Mouse (Mus musculus): ENCODE data around the gene Macf1. TPM values are rescaled to one million over a fixed set of nuclear protein-coding genes. Genes with fewer than 3 reads are reported as not detected.
"Not testable (repeated sequence)": the region's sequence is repeated elsewhere in the genome, so short reads cannot be mapped to it uniquely, and the experiment has no call there.

Macf1 gene
- total RNA-seq, 2 experiments from 2014 or later = 182 to 188 TPM

GRCm38 (mm10) chr4:123677060-123677804 lies 6.9 kb downstream of the Macf1 start:
- ATAC-seq (replicated peaks; ENCODE audit: low FRiP score, poor library complexity, severe bottlenecking) = no peak

GRCm38 (mm10) chr4:123670598-123670997 lies 13.6 kb downstream of the Macf1 start:
- ATAC-seq (replicated peaks; ENCODE audit: low FRiP score, poor library complexity, severe bottlenecking) = no peak

- no peak for ATAC-seq (replicated peaks; ENCODE audit: low FRiP score, poor library complexity, severe bottlenecking)
These were observed 14.5 kb downstream of the Macf1 start for GRCm38 (mm10) chr4:123669696-123670095.

GRCm38 (mm10) chr4:123667260-123667867 lies 16.8 kb downstream of the Macf1 start:
- ATAC-seq (replicated peaks; ENCODE audit: low FRiP score, poor library complexity, severe bottlenecking) = no peak

GRCm38 (mm10) chr4:123666517-123666916 lies 17.6 kb downstream of the Macf1 start:
- ATAC-seq (replicated peaks; ENCODE audit: low FRiP score, poor library complexity, severe bottlenecking) = peak; percentile 45; the same call in 1 of the 2 replicates

- no peak for ATAC-seq (replicated peaks; ENCODE audit: low FRiP score, poor library complexity, severe bottlenecking)
These were observed 18.4 kb downstream of the Macf1 start for GRCm38 (mm10) chr4:123665681-123666278.

- peak; percentile 26; the same call in 1 of the 2 replicates for ATAC-seq (replicated peaks; ENCODE audit: low FRiP score, poor library complexity, severe bottlenecking)
These were observed 19.1 kb downstream of the Macf1 start for GRCm38 (mm10) chr4:123664951-123665661.

- peak; percentile 90 for ATAC-seq (replicated peaks; ENCODE audit: low FRiP score, poor library complexity, severe bottlenecking)
These were observed 19.9 kb downstream of the Macf1 start for GRCm38 (mm10) chr4:123664021-123664950.

- no peak for ATAC-seq (replicated peaks; ENCODE audit: low FRiP score, poor library complexity, severe bottlenecking)
These were observed 20.5 kb downstream of the Macf1 start for GRCm38 (mm10) chr4:123663688-123663965.

GRCm38 (mm10) chr4:123662914-123663687 lies 21.1 kb downstream of the Macf1 start:
- ATAC-seq (replicated peaks; ENCODE audit: low FRiP score, poor library complexity, severe bottlenecking) = no peak

GRCm38 (mm10) chr4:123658175-123658574 lies 26.0 kb downstream of the Macf1 start:
- no peak for ATAC-seq (replicated peaks; ENCODE audit: low FRiP score, poor library complexity, severe bottlenecking)

GRCm38 (mm10) chr4:123655245-123655644 lies 28.9 kb downstream of the Macf1 start:
- ATAC-seq (replicated peaks; ENCODE audit: low FRiP score, poor library complexity, severe bottlenecking) = peak; percentile 46; the same call in 1 of the 2 replicates

- no peak for ATAC-seq (replicated peaks; ENCODE audit: low FRiP score, poor library complexity, severe bottlenecking)
These were observed 29.6 kb downstream of the Macf1 start for GRCm38 (mm10) chr4:123654566-123654965.

- ATAC-seq (replicated peaks; ENCODE audit: low FRiP score, poor library complexity, severe bottlenecking) = not testable (repeated sequence)
These were observed 30.7 kb downstream of the Macf1 start for GRCm38 (mm10) chr4:123653446-123653845.

GRCm38 (mm10) chr4:123652130-123652529 lies 32.0 kb downstream of the Macf1 start:
- ATAC-seq (replicated peaks; ENCODE audit: low FRiP score, poor library complexity, severe bottlenecking) = no peak

- no peak for ATAC-seq (replicated peaks; ENCODE audit: low FRiP score, poor library complexity, severe bottlenecking)
These were observed 35.0 kb downstream of the Macf1 start for GRCm38 (mm10) chr4:123649131-123649530.

- ATAC-seq (replicated peaks; ENCODE audit: low FRiP score, poor library complexity, severe bottlenecking) = no peak
These were observed 36.5 kb downstream of the Macf1 start for GRCm38 (mm10) chr4:123647668-123648067.

- no peak for ATAC-seq (replicated peaks; ENCODE audit: low FRiP score, poor library complexity, severe bottlenecking)
These were observed 37.1 kb downstream of the Macf1 start for GRCm38 (mm10) chr4:123647109-123647508.
